Mouse (Mus musculus): ENCODE data around the gene Mbnl1. TPM values are rescaled to one million over a fixed set of nuclear protein-coding genes. Genes with fewer than 3 reads are reported as not detected.
"Not testable (repeated sequence)": the region's sequence is repeated elsewhere in the genome, so short reads cannot be mapped to it uniquely, and the experiment has no call there.

Gene Mbnl1
- total RNA-seq (2021), result 100 to 1,000 TPM; 196 to 231 TPM
- long read RNA-seq, experiment 1, partial matches to known transcripts, result 18 of 31 reads
- long read RNA-seq, experiment 1, other reads (novel, unspliced or antisense), result 12 of 31 reads
- long read RNA-seq, experiment 2, partial matches to known transcripts, result 2 of 14 reads
- long read RNA-seq, experiment 2, other reads (novel, unspliced or antisense), result 12 of 14 reads

DNA sequence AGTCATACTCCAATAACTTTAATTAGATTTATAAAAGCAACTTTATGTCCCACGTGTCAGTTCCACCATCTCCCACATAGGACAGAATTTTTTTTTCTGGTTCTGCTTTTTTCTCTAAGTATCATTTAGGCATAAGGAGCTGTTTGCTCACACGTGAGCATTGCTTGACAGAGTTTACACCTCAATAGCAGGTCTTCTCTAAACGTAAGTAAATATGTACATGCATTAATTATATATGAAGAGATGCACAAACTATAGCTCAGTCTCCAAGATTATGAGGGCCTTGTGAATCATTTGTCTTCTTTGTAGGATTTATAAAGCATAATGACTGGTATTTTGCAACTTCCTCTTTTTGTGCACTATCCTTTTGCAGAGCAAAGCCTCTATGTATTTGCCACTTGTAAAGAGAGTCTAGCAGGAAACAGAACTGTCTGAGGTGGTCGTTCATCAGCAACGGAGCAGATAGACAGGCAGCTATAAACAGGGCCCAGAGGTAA, at the start of gene Mbnl1:
Gene Mbnl1 (plus strand): TSS at position 150 of the 497 bp plus-strand sequence.
- DNase-seq, result no peak

DNA sequence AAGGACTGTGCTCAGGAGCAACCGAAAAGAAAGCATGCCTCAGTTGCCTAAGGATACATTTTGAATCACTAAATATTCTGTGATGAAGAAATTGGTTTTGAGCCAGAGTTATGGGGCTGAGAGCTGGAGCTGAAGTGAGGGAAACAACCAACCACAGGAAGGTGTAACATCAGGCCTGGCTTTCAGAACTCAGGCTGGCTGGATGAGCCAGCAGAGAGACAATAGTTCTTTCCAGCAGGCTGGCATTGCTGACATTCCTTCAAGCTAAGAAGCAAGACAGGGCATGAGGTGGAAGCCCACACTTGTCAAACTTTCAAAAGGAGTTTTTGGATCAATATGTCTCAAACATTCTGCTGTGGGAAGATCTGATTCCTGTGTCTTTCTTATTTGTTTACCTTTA, 48.5 kb upstream of the Mbnl1 start:
- no peak for DNase-seq

DNA sequence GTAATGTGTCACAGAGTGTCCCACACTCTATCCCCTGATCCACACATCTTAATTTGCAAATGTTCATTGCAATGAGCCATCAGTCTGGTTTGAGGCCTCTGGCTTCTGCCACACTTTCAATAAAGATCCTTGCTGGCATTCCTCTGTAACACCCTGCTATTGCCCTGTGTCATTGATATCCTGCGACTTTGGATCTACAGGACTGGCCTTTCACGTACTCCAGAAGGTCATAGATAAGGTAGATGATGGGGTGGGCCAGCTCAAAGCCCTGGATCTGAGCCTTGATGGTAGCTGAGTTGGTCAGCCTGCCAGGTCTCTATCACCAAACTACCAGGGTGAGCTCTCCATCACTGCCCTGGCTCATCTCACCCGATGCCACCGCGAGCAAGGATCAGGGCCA, 43.6 kb upstream of the Mbnl1 start:
- no peak for DNase-seq

DNA sequence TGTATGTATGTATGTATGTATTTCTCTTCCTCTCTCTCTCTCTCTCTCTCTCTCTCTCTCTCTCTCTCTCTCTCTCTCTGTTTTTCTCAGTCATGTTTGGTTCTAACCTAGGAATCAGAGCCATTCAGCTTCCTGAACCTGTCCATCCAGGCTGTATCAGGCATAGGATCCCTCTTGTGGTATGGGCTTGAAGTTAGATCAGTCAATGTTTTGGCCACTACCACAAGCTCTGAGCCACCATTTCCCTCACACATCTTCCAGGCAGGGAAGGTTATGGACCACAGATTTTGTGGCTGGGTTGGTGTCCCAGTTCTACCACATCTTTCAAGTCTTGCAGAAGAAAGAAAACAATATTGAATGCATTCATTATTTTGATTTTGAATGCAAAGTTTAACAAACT, 35.4 kb upstream of the Mbnl1 start:
- no peak for DNase-seq

DNA sequence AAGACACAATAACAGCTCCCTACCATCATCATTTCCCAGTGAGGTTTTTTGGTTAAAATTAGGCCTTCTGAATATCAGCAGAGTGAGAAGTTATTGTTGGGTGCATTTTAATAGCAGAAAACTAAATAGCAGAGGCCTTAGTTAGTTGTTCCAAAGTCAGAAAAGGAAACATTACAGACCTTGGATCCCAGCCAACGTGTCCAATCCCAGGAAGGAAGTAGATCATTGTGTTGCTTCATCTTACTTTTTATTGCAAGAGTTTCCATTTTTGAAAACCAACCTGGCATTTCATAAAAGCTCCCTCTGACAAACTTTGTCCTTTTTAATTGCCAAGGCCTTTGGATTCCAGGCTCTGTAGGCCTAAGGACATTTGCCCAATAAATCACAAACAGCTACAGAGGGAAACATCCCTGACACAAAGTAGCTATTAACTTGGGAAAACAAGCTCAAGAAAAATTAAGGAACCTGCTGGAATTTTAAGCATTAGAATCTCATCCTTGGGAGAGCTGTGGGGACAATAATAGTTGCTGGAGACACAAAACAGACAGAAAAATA, 34.9 kb upstream of the Mbnl1 start:
- DNase-seq, result peak; percentile 78 to 82

DNA sequence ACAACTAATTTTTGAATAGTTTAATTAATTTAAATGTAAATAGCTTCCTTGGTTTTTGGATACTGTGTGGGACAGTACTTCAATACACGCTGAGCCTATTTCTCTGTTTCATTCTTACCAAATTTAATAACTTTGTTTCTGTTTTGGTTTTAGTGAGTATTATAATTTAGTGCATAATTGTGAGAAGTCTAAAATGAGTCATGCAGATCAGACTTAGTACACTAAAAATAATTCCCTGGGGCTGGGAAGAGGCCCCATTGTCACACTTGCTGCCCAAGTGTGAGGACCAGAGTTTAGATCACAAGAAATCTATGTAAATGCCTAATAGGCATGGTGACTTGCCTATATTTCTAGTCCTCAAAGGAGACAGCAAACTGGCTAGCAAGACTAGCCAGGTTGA, 33.9 kb upstream of the Mbnl1 start:
- DNase-seq, result no peak

DNA sequence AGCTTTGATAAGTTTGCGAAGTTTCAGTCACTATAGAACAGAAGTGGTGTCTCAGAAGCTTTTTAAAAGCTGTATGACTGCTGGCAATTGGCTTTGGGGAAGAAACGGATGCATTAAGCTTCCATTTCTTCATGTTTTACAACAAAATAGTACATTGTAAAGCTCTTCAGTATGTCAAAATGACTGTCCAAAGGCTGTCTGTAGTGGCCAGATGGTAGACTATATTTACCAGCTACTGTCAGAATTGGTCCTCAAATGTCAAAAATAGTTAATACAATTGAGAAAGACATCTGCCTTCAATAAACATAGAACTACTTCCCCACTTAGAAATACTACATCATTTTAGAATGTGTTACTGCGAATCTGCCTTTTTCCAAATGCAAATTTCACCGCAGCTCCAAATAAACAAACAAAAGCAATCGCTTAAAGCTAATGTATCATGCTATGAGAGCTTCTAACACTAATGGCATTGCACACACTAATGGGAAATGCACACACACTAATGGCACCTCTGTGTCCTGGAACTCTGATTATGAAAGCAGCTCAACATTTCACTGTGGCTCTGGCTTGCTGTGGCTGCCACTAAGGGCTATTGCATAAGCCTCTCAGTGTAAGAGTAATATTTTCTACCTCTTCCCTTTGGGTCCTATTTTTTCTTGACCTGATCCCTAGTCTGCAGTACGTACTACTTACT, 10.7 kb upstream of the Mbnl1 start:
- no peak for DNase-seq

DNA sequence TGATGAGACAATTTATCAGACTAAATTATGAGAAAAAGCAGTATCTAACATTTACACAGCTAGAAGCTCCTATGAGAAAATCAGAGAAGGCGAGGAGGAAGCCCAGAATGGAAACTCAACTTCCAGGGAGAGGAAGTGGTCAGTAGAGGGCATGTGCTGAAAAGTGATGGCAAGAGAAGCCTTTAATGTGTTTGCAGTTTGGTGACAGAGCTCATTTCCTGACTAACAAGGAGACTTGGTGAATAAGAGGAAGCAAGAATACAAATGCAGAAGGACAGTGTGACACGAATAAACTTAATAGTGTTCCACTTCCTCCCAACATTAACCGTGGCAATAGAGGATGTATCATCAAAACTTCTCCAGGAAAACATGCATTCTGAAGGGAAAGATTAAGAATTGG, 4.0 kb upstream of the Mbnl1 start:
- not testable (repeated sequence) for DNase-seq

DNA sequence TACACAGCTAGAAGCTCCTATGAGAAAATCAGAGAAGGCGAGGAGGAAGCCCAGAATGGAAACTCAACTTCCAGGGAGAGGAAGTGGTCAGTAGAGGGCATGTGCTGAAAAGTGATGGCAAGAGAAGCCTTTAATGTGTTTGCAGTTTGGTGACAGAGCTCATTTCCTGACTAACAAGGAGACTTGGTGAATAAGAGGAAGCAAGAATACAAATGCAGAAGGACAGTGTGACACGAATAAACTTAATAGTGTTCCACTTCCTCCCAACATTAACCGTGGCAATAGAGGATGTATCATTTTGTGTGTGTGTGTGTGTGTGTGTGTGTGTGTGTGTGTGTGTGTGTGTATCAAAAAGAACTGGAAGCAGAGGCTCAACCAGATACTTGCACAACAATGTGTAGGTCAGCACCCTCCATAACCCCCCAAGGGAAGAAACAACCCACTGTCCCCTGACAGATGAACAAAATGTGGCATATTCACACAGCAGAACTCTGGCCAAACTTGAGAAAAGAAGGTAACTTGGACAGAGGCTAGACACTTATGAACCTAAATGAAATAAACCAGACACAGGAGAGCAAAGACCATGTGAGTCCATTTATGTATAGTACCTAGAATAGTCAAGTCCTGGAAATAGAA, 3.3 kb upstream of the Mbnl1 start:
- DNase-seq, result peak; percentile 30 to 38

DNA sequence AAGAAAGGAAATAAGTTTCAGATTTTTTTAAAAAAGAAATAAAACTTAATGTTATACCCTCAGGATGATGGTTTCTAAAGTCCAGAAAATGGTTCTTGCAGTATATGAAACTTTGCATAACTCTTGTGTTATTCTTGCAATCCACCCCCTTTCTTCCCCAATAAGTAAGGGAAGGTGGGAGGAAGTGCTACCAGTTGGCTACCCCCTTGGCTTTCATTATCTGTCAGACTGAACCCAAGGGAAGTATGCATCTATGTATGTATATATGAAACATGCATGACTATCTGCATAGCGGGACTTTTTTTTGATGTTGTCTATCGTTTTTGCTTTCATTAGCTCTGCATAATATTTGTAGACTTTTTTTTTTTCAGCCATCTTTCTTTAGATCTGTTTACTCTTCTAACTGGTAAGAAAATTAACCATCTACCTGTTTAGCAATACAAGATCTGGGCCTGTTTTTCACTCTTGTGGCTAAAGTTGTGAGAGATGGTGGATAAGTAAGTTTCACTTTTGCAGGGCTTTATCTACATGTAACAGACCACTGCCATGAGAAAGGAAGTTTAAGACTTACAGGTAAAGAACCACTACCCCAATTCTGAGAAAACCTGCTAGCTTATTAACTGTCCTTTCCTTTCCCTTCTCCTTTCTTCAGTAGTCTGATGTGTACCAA, 484 bp upstream of the Mbnl1 start:
- DNase-seq, result no peak

DNA sequence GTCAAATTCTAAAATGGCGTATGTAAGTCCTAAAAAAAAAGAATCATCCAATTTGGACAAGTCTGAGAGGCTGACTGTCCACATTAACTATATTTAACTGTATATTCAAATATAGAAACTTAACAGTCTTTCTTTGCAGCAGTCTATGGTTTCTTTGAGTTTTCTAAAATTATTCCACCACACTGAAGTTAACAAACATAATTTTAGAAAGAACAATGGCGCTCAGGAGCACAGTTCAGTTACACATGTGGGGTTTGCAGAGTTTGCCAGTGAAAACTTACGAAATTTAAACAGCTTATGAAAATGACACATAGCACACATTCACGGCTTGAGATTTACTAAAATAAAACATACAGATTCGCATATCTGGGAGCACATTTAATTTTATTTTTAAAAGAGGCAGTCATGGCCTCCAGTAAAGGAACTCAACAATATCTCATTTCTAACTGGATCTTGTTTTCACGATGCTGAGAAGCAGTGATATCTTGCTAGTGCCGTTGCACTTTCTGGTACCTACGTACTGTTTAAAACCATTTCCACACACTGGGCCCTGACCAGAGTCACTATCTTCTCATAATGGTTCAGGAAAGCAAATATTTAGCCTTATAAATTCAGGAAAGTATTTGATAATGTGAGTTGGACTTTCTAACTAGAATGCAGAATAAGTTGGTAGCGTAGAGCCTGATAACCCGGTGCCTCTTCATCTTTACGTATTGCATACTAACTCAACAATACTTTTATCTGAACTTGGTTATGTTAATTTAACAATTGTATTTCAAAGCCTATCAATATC, 1.4 kb downstream of the Mbnl1 start:
- no peak for DNase-seq

DNA sequence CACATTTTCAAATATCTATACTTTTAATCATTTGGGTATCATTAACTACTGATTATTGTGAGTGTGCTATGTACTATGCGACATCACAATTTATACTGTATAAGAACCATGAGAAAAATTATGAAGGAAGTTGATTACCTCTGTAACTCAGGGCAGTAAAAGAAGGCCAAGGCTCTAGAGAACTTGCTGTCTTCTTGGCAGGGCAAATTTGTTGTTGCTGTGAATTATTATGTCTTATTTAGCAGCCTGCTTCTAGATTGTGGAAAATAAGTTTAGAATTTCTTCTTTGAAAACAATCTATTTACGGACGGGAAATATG, 2.0 kb downstream of the Mbnl1 start:
- DNase-seq, result no peak

DNA sequence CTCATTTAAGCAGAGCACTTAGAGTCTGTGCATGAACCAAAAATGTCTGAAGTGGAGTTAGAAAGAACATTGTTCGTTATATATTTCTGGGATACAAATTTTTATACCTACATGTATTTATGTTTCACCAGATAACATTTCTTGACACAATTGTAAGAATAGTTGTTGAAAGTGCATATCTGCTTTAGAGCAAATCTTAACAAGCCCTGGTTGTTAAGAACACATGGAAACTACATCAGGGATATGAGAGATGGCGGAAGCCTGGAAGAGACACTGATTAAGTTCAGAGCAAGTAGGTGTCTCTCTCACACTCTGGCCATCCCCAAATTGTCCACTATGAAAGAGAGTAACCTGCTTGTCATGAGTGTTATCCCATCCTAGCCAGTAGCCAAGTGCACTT, 2.4 kb downstream of the Mbnl1 start:
- DNase-seq, result no peak

DNA sequence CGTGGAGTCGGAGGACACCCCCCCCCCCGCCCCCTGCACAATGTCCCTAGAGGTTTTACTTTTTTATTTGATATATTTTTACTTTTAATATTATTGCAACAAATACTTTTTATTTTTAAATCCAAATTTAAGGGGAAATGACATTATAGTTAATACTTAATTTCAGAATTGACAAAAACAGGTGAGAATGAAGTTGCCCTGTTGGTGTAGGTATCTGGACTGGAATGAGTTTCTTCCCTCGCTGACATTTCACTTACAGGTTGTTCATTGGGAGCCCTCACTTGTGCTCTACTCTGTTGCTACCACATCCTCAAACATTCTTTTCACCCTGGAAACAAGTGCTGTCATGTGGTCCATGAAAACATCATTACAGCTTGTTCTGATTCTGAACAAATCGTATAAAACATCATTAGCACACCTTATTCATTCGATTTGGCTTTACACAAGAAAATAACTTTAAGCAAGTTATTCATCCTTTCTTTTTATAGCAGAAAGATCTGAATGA, 4.2 kb downstream of the Mbnl1 start:
- no peak for DNase-seq

DNA sequence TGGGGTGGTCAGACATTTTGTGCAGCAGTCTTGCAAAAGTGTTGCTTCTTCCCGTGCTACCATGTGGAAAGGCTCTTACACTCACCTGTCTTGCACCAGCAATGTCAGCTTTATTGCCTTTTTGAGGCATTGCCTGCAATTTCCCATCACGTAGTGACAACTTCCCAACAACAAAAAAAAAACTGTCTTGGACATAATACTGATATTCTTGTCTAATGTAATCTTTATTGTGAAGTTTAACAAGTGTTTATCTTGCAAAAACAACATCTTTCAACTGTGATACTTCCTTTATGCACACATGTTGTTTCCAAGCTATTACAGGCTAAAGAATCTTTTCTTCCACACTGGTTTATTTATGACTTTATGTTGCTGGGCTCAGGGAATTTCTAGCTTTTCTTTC, 5.8 kb downstream of the Mbnl1 start:
- DNase-seq, result no peak

DNA sequence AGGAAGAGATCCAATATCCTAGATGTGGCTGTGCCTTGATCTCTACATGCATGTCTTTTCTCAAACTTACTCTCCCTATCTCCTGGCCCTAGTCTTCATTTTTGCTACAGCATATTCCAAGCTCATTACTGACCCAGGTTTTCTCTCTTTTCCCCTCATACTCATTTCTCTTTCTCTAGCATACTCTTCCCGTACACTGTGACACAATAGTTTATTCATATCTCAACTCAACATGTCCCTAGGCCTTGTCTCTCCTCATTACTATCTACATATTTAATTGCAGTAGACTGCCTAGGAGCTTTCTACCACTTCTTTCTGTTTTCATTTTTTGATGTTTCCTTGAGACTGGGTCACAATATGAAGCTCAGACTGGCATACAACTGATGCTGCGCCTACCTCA, 8.1 kb downstream of the Mbnl1 start:
- no peak for DNase-seq

DNA sequence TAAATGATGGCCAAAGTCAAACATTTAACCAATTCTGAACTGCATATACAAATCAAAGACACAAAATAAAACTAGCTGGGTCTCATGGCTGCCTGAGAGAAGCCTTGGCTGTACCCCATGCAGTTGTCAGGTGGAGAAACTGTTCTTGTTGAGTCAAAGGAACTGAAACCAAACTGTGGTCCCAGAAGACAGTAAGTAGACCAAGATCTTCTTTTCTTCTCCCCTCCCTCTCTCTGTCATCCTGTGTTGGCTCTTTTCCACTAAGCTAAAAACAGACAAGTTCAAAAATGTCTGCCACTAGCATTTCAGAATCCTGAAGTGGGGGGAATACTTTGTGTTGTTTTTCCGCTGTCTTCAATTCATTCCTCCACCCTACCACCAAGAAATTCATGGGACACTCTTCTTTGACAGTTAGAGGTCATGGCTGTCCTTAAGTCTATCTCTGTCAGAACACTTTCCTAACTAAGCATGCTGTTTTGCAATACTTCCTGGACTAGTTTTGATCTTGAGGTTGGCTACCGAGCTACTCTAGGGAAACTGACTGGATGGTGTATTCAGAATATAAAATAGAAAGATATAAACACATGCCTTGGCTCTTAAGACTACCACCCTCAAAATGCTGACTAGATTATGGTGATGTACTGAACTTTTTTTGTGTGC, 9.2 kb downstream of the Mbnl1 start:
- peak in 1 of 2 experiments; percentile 35 for DNase-seq

DNA sequence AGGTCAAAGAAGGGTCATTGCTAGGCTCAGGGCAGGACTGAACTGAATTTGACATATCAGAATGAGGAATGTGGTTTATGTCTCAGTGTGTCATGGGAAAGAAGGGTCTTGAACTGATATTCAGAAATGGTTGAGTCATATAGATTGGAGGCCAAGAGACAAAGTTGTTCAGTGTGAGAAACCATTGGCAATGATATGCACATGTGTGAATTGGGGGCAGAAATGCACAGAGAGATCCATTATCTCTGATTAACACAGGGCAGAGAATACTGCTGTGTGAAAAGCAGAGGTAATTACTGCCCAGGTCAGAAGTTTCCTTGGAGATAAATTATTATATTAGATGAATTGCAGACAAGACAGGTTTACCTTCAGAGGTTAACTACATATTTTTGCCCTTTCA, 10.7 kb downstream of the Mbnl1 start:
- no peak for DNase-seq

DNA sequence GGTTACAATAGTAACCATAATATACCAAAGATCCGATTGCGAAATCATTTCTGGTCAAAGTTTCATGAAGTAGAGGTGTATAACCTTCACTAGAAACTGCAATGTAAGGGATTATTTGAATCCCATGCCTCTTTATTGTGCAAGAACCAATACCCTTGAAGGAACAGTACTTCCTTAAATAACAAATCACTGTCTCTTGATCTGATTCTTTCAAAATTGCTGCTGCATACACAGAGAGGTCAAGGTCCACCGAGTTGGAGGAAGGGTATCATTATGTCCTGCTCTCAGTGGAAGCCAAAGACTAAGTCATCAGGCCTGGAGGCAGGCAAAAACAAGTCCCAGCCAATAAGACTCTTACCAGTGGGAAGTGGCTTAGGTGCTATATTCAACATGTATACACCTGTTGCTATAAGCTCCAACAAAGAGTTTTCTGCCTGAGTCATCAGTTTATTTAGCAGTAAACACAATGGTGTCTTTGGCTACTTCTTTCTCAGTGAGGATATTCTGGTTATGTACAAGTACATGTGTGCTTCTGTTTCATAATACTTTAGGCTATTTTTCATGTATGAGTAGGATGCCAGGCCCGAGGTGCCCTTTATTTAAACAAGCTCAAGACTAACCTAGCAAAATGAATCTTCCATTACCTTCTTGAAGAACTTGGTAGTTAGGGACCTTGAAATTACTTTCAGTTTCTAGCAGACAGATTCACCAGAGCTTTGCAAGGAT, 13.5 kb downstream of the Mbnl1 start:
- no peak for DNase-seq

DNA sequence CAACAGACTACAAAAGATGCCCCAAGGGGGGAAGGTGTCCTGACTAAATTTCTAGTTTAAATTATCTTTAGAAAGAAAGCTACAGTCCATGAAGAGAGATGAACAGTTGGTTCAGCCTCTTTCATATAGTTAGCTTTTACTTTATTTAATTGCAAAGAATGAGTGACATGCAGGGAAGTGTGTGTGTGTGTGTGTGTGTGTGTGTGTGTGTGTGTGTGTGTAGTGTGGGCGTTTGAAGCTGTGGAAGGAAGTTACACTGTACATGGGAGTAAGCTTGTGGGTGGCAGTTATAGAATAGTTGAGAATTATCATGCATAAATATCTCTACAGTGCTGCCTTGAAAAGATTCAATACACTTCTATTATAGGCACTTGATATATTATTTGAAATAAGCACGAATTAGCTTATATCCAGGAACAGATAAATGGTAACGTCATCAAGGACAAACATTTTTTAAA, 14.1 kb downstream of the Mbnl1 start:
- DNase-seq, result no peak

DNA sequence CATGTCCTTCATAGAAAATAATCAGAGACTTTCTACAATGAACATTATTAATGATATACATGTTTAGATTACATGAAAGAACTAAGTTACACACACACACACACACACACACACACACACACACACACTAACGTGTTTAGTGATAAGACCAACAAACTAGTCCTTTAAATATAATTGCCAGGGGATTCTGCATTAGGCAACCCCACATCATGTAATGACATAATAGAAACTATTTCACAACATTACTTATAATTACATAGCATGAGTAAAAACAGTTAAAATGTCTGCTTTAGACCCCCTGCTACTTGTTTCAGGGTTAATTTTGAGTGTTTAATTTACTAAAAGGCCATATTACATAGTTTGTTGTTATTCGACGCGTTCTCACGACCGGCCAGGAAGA, 16.9 kb downstream of the Mbnl1 start:
- no peak for DNase-seq

Measured in heart, adult 18-20 months (tissue).